Mouse (Mus musculus): Measurements from ENCODE around the gene Arhgap28.

The Arhgap28 gene

GRCm38 (mm10) chr17:67809171-67809570, 194.7 kb downstream of the Arhgap28 start:
- in situ Hi-C loops (cut with MboI; ENCODE audit: unreplicated experiment in 2 of 2) = no loop called here
